Mouse (Mus musculus) myocyte (in vitro differentiated cells): ENCODE data around the gene Xylt2.

Source experiments
- CEBPB ChIP-seq: IDR thresholded peaks from 2 replicates; pipeline ENCODE4 v1.6.1; 2011; ENCODE audit warnings: mild to moderate bottlenecking, moderate library complexity; ENCODE audit not compliant: poor library complexity, insufficient read depth, severe bottlenecking
- E2F4 ChIP-seq: IDR thresholded peaks from one replicate; pipeline ENCODE4 v1.6.1; 2011; ENCODE audit warnings: mild to moderate bottlenecking, control low read depth, moderate library complexity; ENCODE audit not compliant: insufficient read depth
- MAX ChIP-seq: IDR thresholded peaks from one replicate; pipeline ENCODE4 v1.6.1; 2011; ENCODE audit warnings: low read depth, mild to moderate bottlenecking, control low read depth
- MYOD1 ChIP-seq, 3 experiments: IDR thresholded peaks; one replicate each; pipeline ENCODE4 v1.6.1; 2011; ENCODE audit warnings: control low read depth in 2 of 3, low read depth in 2 of 3, mild to moderate bottlenecking in 2 of 3, moderate library complexity in 1 of 3; ENCODE audit not compliant: insufficient read length in 2 of 3, control insufficient read depth in 1 of 3
- MYOG ChIP-seq, 3 experiments: IDR thresholded peaks; one replicate each; pipeline ENCODE4 v1.6.1; 2011; ENCODE audit warnings: control low read depth in 2 of 3, low read depth in 2 of 3, mild to moderate bottlenecking in 2 of 3; ENCODE audit not compliant: insufficient read length in 2 of 3, control insufficient read depth in 1 of 3, insufficient read depth in 1 of 3
- POLR2A ChIP-seq: IDR thresholded peaks from one replicate; pipeline ENCODE4 v1.6.1; 2011; ENCODE audit warnings: low read depth, mild to moderate bottlenecking, control low read depth, moderate library complexity; ENCODE audit not compliant: insufficient read length
- POLR2AphosphoS2 ChIP-seq: IDR thresholded peaks from one replicate; pipeline ENCODE4 v1.6.1; 2011; ENCODE audit warnings: low read depth, control low read depth; ENCODE audit not compliant: insufficient read length
- SRF ChIP-seq: IDR thresholded peaks from one replicate; pipeline ENCODE4 v1.6.1; 2011; ENCODE audit warnings: low read depth; ENCODE audit not compliant: control insufficient read depth, insufficient read length
- USF1 ChIP-seq: IDR thresholded peaks from one replicate; pipeline ENCODE4 v1.6.1; 2011; ENCODE audit warnings: low read depth, mild to moderate bottlenecking, control low read depth, moderate library complexity

- TF ChIP-seq USF1 (no peak), POLR2A (no peak), CEBPB (no peak), MAX (no peak), POLR2AphosphoS2 (no peak), E2F4 (no peak), SRF (no peak), MYOD1 (IDR thresholded peaks at IDR 0.05; ENCODE audit: control insufficient read depth in 1 of 3, insufficient read length in 2 of 3, low read depth in 2 of 3) (no peak), MYOG (IDR thresholded peaks at IDR 0.05; ENCODE audit: control insufficient read depth in 1 of 3, insufficient read depth in 1 of 3, insufficient read length in 2 of 3, low read depth in 2 of 3) (no peak)
These were observed 1.9 kb downstream of the Xylt2 start for GRCm38 (mm10) chr11:94675446-94675845.
